Mouse (Mus musculus) midbrain, embryonic 11.5 days (tissue): ENCODE results near the gene AW011738. TPM values are rescaled to one million over a fixed set of nuclear protein-coding genes. Genes with fewer than 3 reads are reported as not detected.

Source experiments
- ATAC-seq: fragments of 200-750 bp; cut with Nextera tagmentation; 2 replicates; pipeline ENCODE4 v1.8.0; 2017; ENCODE audit warnings: moderate TSS enrichment, moderate library complexity; ENCODE audit not compliant: low FRiP score
- DNase-seq: peaks from one replicate; pipeline ENCODE4 v3.0.0; 2015; ENCODE audit warnings: low spot score; ENCODE audit errors: missing footprints
- H3K27ac ChIP-seq: fragments of 300-500 bp; sonication (generic); 2 replicates; pipeline ENCODE4 v1.5.1; 2014; ENCODE audit warnings: low read depth, low read length
- H3K27me3 ChIP-seq: fragments of 300-500 bp; sonication (generic); 2 replicates; pipeline ENCODE4 v1.6.1; 2014; ENCODE audit warnings: mild to moderate bottlenecking, low read length, moderate library complexity, mixed read lengths; ENCODE audit not compliant: control insufficient read depth, insufficient read depth
- H3K36me3 ChIP-seq: fragments of 300-500 bp; sonication (generic); 2 replicates; pipeline ENCODE4 v1.6.1; 2014; ENCODE audit warnings: mild to moderate bottlenecking, low read length, moderate library complexity, mixed read lengths; ENCODE audit not compliant: control insufficient read depth, insufficient read depth
- H3K4me1 ChIP-seq: fragments of 300-500 bp; sonication (generic); 2 replicates; pipeline ENCODE4 v1.6.1; 2014; ENCODE audit warnings: low read length; ENCODE audit not compliant: control insufficient read depth, insufficient read depth
- H3K4me2 ChIP-seq: fragments of 300-500 bp; sonication (generic); 2 replicates; pipeline ENCODE4 v1.6.1; 2014; ENCODE audit warnings: mild to moderate bottlenecking, moderate library complexity
- H3K4me3 ChIP-seq: fragments of 300-500 bp; sonication (generic); 2 replicates; pipeline ENCODE4 v1.5.1; 2014; ENCODE audit warnings: low read depth, low read length
- H3K9ac ChIP-seq: fragments of 300-500 bp; sonication (generic); 2 replicates; pipeline ENCODE4 v1.6.1; 2014; ENCODE audit warnings: low read length
- H3K9me3 ChIP-seq: fragments of 300-500 bp; sonication (generic); 2 replicates; pipeline ENCODE4 v1.6.1; 2016; ENCODE audit warnings: low read length; ENCODE audit not compliant: control insufficient read depth
- WGBS: fragments of 180-500 bp; shearing (Covaris S2); extraction: QIAGEN DNeasy Blood & Tissue Kit; methylation state at CpG from one replicate; pipeline ENCODE4 v1.1.7; 2014; 5-methylcytosine and 5-hydroxymethylcytosine counted together
- polyA plus RNA-seq: library from polyadenylated mRNA; unstranded; fragments of >200 nt; fragmentation: Nextera tagmentation; extraction: Ambion mirVana; gene quantifications from 2 replicates; pipeline ENCODE4 v1.2.1, GENCODE M21; 2014

AW011738 gene
- polyA plus RNA-seq, 1 experiment from 2014 or later, result 2.4 TPM

DNA sequence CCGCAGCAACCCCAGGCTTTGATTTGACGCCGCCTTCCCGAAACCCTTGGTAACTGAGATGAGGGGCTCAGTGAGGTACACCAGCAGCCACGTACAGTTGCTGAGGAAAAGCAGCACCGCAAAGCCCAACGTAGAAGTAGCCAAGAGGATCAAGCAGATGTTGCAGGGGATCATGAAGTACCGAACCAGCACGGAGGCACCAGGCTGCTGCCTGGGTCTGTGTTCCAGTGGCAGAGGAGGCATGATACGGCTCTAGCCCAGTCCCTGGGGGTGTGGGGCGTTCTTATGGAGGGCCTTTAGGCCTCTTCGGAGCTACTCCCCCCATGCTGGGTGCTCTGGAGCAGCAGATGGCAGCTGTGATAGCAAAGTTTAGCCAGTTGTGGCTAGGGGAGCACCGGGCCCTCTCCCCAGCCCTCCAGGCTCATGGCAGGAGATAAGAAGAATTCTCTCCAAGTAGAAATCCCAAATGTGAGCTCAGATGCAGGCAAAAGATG lies 17.6 kb upstream of the AW011738 start:
- Histone ChIP-seq H3K4me1 (peaks cover 64% of the 10 kb centered on the region), H3K27me3 (no peaks in the 10 kb centered on the region), H3K4me3 (peak overlapping the region; percentile 38), H3K4me2 (peak overlapping the region; percentile 72), H3K36me3 (peaks cover 2% of the 10 kb centered on the region; the same call in 1 of the 2 replicates), H3K27ac (peak overlapping the region; percentile 88), H3K9ac (peak overlapping the region; percentile 85), H3K9me3 (no peaks in the 10 kb centered on the region)
- ATAC-seq (peak; percentile 28), DNase-seq (peak; percentile 92)
- 50% methylated on average over 13 of the region's 13 CpGs for WGBS

DNA sequence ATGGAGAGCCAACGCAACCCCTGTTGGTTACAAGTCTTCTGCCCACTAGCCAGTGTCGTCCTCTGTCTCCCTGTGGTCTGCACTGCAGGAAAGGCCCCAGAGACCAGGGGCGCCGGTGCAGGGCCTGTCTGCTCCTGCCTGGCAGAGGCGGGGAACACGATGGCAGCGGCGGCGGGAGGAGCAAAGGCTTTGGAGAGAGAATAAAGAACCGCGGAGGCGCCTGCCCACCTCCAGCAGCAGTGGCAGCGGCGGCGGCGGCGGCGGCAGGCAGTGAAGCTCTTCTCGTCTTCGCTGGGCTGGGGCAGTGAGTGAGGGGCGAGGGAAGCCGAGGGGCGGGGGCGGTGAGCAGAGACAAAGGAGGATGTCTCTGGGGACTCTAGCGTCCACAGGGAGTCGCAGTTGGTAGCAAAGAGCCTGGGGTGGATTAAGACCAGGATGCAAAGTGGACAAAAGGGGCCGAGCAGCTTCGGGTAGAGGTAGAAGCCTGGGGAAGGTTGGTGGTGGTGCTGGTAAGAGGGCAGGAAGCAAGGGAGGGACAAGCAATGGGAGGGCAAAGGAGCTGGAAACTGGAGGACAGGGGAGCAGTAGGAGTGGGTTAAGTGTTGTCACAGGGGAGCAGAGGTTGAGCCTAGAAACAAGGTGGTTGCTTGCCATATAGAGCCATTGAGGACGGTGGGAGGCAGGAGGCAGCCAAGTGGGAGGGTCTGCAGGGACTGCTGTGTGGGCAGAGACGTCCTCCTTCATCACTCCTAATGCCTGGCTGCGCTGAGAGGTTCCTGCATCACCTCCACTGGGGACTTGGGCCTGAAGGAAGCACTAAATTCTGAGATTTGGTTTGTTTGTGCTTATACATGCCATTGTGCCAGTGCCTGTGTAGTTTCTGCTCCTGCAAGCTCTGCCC lies 16.9 kb upstream of the AW011738 start:
- WGBS, result 2% methylated on average over 31 of the region's 31 CpGs
- no peaks in the 10 kb centered on the region for H3K27me3 ChIP-seq
- peaks cover 8% of the 10 kb centered on the region; the same call in 1 of the 2 replicates for H3K36me3 ChIP-seq
- peak; percentile 96 for DNase-seq
- peak overlapping the region; percentile 85 for H3K9ac ChIP-seq
- H3K9me3 ChIP-seq, result no peaks in the 10 kb centered on the region
- peak overlapping the region; percentile 88 for H3K27ac ChIP-seq
- ATAC-seq, result peak; percentile 75
- H3K4me1 ChIP-seq, result peaks cover 71% of the 10 kb centered on the region
- peak overlapping the region; percentile 38 for H3K4me3 ChIP-seq
- H3K4me2 ChIP-seq, result peak overlapping the region; percentile 72

DNA sequence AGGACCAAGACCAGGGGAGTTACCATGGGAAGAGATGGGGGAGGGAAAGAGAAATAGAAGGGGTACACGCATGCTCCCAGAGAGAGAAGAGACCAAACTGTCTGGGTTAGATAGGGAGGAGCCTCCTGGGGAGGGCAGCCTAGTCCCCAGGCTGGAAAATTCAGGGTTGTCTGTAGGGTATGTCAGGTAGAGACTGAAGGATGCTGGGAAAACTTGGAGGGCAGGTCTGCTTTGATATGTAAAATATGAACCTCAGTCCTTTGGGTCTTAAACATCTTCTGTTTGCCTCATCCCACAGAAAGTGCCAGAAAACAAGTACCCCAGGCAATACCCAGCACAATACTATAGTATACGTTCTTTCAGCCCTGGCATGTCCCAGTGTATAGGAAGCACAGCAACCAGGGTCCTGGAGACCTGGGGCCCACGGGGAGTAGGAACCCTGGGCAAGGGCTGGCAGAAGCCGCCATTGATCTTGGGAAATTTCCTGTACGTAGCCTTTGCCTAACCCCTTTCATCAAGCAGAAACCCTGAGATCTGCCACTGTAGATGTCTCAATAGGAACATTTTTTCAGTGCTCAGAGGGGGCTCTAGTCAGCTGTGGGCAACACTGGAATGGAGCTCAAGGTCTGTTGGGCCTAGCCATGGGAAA lies 14.8 kb upstream of the AW011738 start:
- no peaks in the 10 kb centered on the region for H3K27me3 ChIP-seq
- peak overlapping the region; percentile 78 for H3K27ac ChIP-seq
- no peaks in the 10 kb centered on the region for H3K9me3 ChIP-seq
- peak overlapping the region; percentile 25; the same call in 1 of the 2 replicates for H3K4me2 ChIP-seq
- peak overlapping the region; percentile 20 for H3K9ac ChIP-seq
- no peak; the same call in 1 of the 2 replicates for ATAC-seq
- H3K4me3 ChIP-seq, result no peak overlapping the region
- DNase-seq, result no peak
- H3K36me3 ChIP-seq, result peaks cover 10% of the 10 kb centered on the region
- H3K4me1 ChIP-seq, result peaks cover 77% of the 10 kb centered on the region
- 40% methylated on average over 5 of the region's 5 CpGs for WGBS

DNA sequence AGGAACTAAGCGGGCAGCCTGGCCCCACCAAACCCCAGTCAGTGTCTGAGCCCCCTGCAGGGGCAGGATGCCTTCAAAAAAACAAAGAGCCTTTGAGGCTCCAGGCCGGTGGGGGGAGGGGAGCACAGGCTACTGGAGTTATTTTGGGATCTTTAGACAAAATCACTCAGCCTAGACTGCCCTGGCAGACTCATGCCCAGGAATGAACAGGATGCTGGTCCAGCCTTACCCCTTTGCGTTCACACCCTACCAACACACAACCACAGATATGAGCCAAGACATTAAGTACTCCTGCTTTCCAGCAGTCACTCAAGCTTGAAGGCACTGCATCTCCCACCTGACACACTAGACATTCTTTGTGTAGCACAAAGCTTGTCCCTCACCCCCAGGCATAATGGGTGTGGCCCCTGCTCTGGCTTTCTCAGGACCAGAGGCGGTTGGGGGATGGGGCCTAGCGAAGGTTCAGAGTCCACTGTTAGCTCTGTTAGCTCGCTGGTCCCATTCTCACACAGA lies 14.2 kb upstream of the AW011738 start:
- WGBS, result 6% methylated on average over 6 of the region's 6 CpGs
- Histone ChIP-seq H3K4me2 (peak overlapping the region; percentile 25), H3K27me3 (no peaks in the 10 kb centered on the region), H3K36me3 (peaks cover 10% of the 10 kb centered on the region), H3K9me3 (no peaks in the 10 kb centered on the region), H3K9ac (peak overlapping the region; percentile 20), H3K4me1 (peaks cover 76% of the 10 kb centered on the region), H3K4me3 (no peak overlapping the region), H3K27ac (peak overlapping the region; percentile 78)
- ATAC-seq (peak; percentile 54), DNase-seq (peak; percentile 94)

DNA sequence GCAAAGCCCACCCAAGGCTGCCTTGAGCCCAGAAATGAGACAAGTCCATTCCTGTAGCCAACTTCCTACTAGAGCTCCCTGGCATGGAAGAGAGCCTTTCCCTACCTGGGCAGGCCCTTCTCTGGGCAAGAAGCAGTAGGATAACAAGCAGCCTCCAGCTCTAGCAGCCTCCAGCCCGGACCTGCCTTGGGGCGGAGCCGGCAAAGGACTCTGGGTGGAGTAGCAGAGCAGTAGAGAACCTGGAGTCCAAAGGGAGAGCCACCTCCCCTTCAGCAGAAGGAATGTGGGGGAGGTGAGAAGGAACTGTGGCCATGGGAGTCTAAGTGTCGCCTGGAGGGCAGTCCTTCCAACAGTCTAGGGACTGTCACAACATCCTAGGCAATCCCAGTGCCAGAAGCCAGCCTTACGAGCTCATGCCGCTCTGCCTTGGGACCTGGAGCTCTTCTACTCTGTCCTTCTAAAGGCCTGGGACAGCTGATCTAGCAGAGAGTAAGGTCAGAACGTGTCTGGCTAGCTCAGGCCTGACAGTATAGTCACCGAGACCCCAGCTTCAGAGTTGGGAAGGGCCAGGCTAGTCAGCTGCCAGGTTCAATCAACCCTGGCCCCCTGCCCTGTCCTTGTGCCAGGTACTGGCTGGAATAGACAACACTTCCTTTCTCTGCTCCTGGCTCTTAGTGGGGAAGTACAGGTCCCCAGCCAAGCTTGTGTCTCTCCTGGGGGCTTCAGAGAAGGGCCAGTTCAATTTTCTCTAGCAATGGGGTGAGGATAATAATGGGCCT lies 10.5 kb upstream of the AW011738 start:
- ATAC-seq (no peak), DNase-seq (no peak)
- no peak overlapping the region for H3K4me3 ChIP-seq
- WGBS, result 62% methylated on average over 8 of the region's 8 CpGs
- H3K36me3 ChIP-seq, result peaks cover 10% of the 10 kb centered on the region
- H3K27me3 ChIP-seq, result no peaks in the 10 kb centered on the region; the same call in 1 of the 2 replicates
- H3K9ac ChIP-seq, result 0 out of 2 replicates have a peak overlapping the region, but pooled peaks have one; percentile 16
- H3K4me2 ChIP-seq, result no peak overlapping the region
- no peak overlapping the region for H3K27ac ChIP-seq
- no peaks in the 10 kb centered on the region for H3K9me3 ChIP-seq
- peaks cover 72% of the 10 kb centered on the region for H3K4me1 ChIP-seq

DNA sequence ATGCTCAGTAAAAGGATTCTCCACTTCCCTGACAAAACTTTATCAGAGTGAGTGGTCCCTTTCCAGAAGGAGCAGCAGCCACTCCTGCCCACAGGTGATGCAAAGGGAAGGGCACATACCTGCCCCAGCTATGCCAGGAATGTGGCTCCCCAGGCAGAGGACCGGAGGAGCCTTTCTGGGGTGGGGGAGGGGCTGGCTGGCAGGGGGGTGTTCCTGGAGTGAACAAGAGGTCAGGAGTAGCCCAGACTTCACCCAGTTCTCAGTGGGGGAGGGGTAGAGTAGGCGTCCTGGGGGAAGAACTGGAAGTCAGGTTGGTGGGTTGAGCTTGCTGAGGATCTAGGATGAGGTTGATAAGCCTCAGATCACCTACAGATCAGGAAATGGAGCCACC lies 9.9 kb upstream of the AW011738 start:
- Histone ChIP-seq H3K4me2 (no peak overlapping the region), H3K36me3 (peaks cover 10% of the 10 kb centered on the region), H3K4me1 (peaks cover 69% of the 10 kb centered on the region), H3K9me3 (no peaks in the 10 kb centered on the region), H3K27ac (no peak overlapping the region), H3K27me3 (no peaks in the 10 kb centered on the region; the same call in 1 of the 2 replicates), H3K4me3 (no peak overlapping the region), H3K9ac (0 out of 2 replicates have a peak overlapping the region, but pooled peaks have one; percentile 16)
- DNase-seq, result no peak
- ATAC-seq, result no peak
- WGBS, result 18% methylated on average over 2 of the region's 2 CpGs

DNA sequence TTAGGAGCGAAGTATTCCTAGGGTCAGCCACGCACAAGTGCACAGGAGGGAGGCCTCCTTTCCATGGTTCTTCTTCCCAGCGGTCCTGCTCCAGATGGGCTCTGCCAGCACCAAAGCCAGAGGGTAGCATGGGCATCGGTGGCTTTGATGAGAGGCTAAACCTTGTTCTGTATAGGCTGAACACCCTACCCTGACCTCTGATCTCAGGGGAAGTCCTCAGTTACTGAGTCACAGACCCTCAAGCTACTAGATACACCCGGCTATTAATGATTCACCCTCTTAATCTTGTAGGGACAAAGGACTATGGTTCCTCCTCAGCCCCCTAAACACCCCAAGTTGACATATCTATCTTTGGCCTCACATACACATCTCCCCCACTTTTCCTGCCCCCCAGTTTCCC lies 9.2 kb upstream of the AW011738 start:
- H3K9ac ChIP-seq, result no peak overlapping the region
- H3K27me3 ChIP-seq, result no peaks in the 10 kb centered on the region; the same call in 1 of the 2 replicates
- ATAC-seq, result no peak
- peaks cover 10% of the 10 kb centered on the region for H3K36me3 ChIP-seq
- 71% methylated on average over 5 of the region's 5 CpGs for WGBS
- no peak for DNase-seq
- H3K9me3 ChIP-seq, result no peaks in the 10 kb centered on the region
- H3K27ac ChIP-seq, result no peak overlapping the region
- no peak overlapping the region; the same call in 1 of the 2 replicates for H3K4me2 ChIP-seq
- H3K4me1 ChIP-seq, result peaks cover 64% of the 10 kb centered on the region
- H3K4me3 ChIP-seq, result no peak overlapping the region

DNA sequence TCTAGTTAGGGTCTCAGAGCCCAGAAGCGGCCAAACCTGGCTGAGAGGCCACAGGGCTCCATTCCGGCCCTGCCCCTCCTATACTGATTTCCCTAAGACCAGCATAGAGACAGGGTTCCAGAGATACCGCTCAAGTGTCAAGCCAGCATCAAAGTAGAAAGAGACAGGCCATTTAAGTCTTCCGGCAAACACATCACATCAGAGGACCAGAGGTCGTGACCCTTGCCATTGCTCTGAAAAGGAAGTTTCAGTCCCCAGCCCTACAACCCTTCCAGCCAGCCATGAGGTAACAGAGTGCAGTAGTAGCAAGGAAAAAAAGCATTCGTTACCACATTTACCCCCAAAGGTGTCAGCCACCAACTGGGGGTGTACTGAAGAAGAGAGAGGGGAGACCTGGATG lies 8.8 kb upstream of the AW011738 start:
- peak overlapping the region; percentile 19; the same call in 1 of the 2 replicates for H3K4me2 ChIP-seq

More for the DNA sequence above, 8.8 kb upstream of the AW011738 start:
- WGBS, result 16% methylated on average over 6 of the region's 6 CpGs
- Histone ChIP-seq H3K27me3 (no peaks in the 10 kb centered on the region; the same call in 1 of the 2 replicates), H3K9ac (no peak overlapping the region), H3K9me3 (no peaks in the 10 kb centered on the region), H3K27ac (no peak overlapping the region), H3K36me3 (peaks cover 10% of the 10 kb centered on the region), H3K4me1 (peaks cover 60% of the 10 kb centered on the region), H3K4me3 (no peak overlapping the region)
- DNase-seq (no peak), ATAC-seq (no peak)
